Mouse (Mus musculus) cerebellum, adult 2 months (tissue): ENCODE measurements around the gene Kcmf1. TPM values are rescaled to one million over a fixed set of nuclear protein-coding genes. Genes with fewer than 3 reads are reported as not detected.

Experiments
- DNase-seq, 2 experiments: peaks; one replicate each; pipeline ENCODE4 v3.0.0; 2021
- H3K27ac ChIP-seq: fragments of 200-500 bp; 2 replicates; pipeline ENCODE4 v1.5.1; 2012; ENCODE audit warnings: low read length, control low read depth, inconsistent platforms; ENCODE audit not compliant: insufficient read depth
- H3K27me3 ChIP-seq: fragments of 200-500 bp; 2 replicates; pipeline ENCODE4 v1.6.1; 2012; ENCODE audit warnings: inconsistent platforms, mild to moderate bottlenecking, low read length, moderate library complexity; ENCODE audit not compliant: control insufficient read depth, insufficient read depth
- H3K4me1 ChIP-seq: fragments of 200-500 bp; 2 replicates; pipeline ENCODE4 v1.6.1; 2011; ENCODE audit warnings: low read length; ENCODE audit not compliant: control insufficient read depth, insufficient read depth
- H3K4me3 ChIP-seq: fragments of 200-500 bp; replicated peaks from 2 replicates; pipeline ENCODE3; 2011; ENCODE audit warnings: mild to moderate bottlenecking, low read depth, low read length, control low read depth; ENCODE audit not compliant: insufficient read depth
- CTCF ChIP-seq: fragments of 200-500 bp; IDR thresholded peaks from 2 replicates; pipeline ENCODE4 v1.5.1; 2011; ENCODE audit warnings: low read depth, mild to moderate bottlenecking, control low read depth, low read length, moderate library complexity, borderline replicate concordance; ENCODE audit not compliant: insufficient read depth
- POLR2A ChIP-seq: fragments of 200-500 bp; IDR thresholded peaks from 2 replicates; pipeline ENCODE4 v1.6.1; 2011; ENCODE audit warnings: low read length, control low read depth, borderline replicate concordance; ENCODE audit not compliant: insufficient read depth
- WGBS: fragments of 180-500 bp; shearing (Covaris S2); methylation state at CpG from one replicate; pipeline ENCODE4 v1.1.7; 2018; 5-methylcytosine and 5-hydroxymethylcytosine counted together
- polyA plus RNA-seq: library from polyadenylated mRNA; depleted of rRNA; stranded (reverse); fragments of >200 nt; gene quantifications from 2 replicates; pipeline ENCODE4 v1.2.3, GENCODE M21; 2012

Gene Kcmf1
- polyA plus RNA-seq, 1 experiment = 86.1 TPM

- H3K4me1 ChIP-seq = peaks cover 9% of the 10 kb centered on the region
- H3K27me3 ChIP-seq = no peaks in the 10 kb centered on the region
- H3K4me3 ChIP-seq = no peak overlapping the region
- H3K27ac ChIP-seq = no peak overlapping the region
- TF ChIP-seq POLR2A = no peak
- TF ChIP-seq CTCF = no peak
- WGBS = 94% methylated on average over 5 of the region's 5 CpGs
- no peak for DNase-seq
Measured at GRCm38 (mm10) chr6:72854256-72854655, 45.5 kb downstream of the Kcmf1 start.

- H3K4me1 ChIP-seq = peaks cover 9% of the 10 kb centered on the region
- no peak overlapping the region for H3K4me3 ChIP-seq
- no peaks in the 10 kb centered on the region for H3K27me3 ChIP-seq
- no peak overlapping the region; the same call in 1 of the 2 replicates for H3K27ac ChIP-seq
- WGBS = 30% methylated on average over 4 of the region's 4 CpGs
- TF ChIP-seq POLR2A (no peak), CTCF (no peak)
- peak in 1 of 2 experiments; percentile 48 for DNase-seq
Measured at GRCm38 (mm10) chr6:72852180-72852579, 47.6 kb downstream of the Kcmf1 start.

GRCm38 (mm10) chr6:72851633-72852032, 48.1 kb downstream of the Kcmf1 start:
- no peak for DNase-seq
- whole genome bisulfite sequencing = 76% methylated on average over 5 of the region's 5 CpGs
- Histone ChIP-seq H3K4me1 (peaks cover 9% of the 10 kb centered on the region), H3K27me3 (no peaks in the 10 kb centered on the region), H3K4me3 (no peak overlapping the region), H3K27ac (no peak overlapping the region)
- peak; percentile 36; the same call in 1 of the 2 replicates for TF ChIP-seq CTCF
- no peak for TF ChIP-seq POLR2A

- DNase-seq = no peak
- Histone ChIP-seq H3K4me1 (no peaks in the 10 kb centered on the region), H3K27ac (no peak overlapping the region), H3K27me3 (no peaks in the 10 kb centered on the region), H3K4me3 (no peak overlapping the region)
- no peak for TF ChIP-seq CTCF
- WGBS = 83% methylated on average over 7 of the region's 7 CpGs
Measured at GRCm38 (mm10) chr6:72841986-72842502, 57.7 kb downstream of the Kcmf1 start.

- H3K4me3 ChIP-seq = no peak overlapping the region
- H3K27me3 ChIP-seq = no peaks in the 10 kb centered on the region
- H3K27ac ChIP-seq = no peak overlapping the region
- TF ChIP-seq POLR2A (no peak), CTCF (no peak)
- no peaks in the 10 kb centered on the region for H3K4me1 ChIP-seq
- no peak for DNase-seq
- 87% methylated on average over 13 of the region's 13 CpGs for WGBS
Measured at GRCm38 (mm10) chr6:72840867-72841780, 58.7 kb downstream of the Kcmf1 start.

- Histone ChIP-seq H3K27ac (no peak overlapping the region), H3K27me3 (no peaks in the 10 kb centered on the region), H3K4me1 (no peaks in the 10 kb centered on the region), H3K4me3 (no peak overlapping the region)
- WGBS = 88% methylated on average over 4 of the region's 4 CpGs
- no peak for DNase-seq
- TF ChIP-seq CTCF = no peak
- no peak for TF ChIP-seq POLR2A
Measured at GRCm38 (mm10) chr6:72837756-72838155, 62.0 kb downstream of the Kcmf1 start.

GRCm38 (mm10) chr6:72834518-72834917, 65.3 kb downstream of the Kcmf1 start:
- Histone ChIP-seq H3K27me3 (no peaks in the 10 kb centered on the region), H3K4me3 (no peak overlapping the region), H3K4me1 (no peaks in the 10 kb centered on the region), H3K27ac (no peak overlapping the region)
- WGBS = 42% methylated on average over 4 of the region's 4 CpGs
- DNase-seq = no peak
- TF ChIP-seq CTCF (no peak), POLR2A (no peak)

GRCm38 (mm10) chr6:72831858-72832257, 67.9 kb downstream of the Kcmf1 start:
- DNase-seq = no peak
- Histone ChIP-seq H3K4me1 (no peaks in the 10 kb centered on the region), H3K4me3 (no peak overlapping the region), H3K27me3 (no peaks in the 10 kb centered on the region), H3K27ac (no peak overlapping the region)
- WGBS = 68% methylated on average over 3 of the region's 3 CpGs
- TF ChIP-seq POLR2A (no peak), CTCF (no peak)
